Mouse (Mus musculus): ENCODE data around the gene Dkkl1. TPM values are rescaled to one million over a fixed set of nuclear protein-coding genes. Genes with fewer than 3 reads are reported as not detected.

Dkkl1 gene
- polyA plus RNA-seq, 1 experiment, result 0.13 TPM

DNA sequence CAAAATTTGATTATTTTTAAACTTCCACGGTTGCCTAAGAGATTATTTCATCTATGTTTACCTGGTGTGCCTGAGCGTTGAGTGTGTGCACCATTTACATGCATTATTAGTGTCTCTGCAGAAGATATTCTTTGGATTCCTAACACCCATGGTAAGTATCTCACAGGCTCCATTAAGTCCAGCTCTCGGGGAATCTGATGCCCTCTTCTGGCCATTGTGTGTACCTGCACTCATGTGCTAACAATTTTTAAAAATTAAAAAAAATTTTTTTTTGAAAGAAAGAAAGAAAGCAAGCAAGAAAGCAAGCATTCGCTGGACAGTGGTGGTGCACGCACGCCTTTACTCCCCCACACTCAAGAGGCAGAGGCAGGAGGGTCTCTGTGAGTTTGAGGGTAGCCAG, 3.7 kb downstream of the Dkkl1 start:
- TF ChIP-seq GATA1 (IDR thresholded peaks at IDR 0.05; ENCODE audit: low read length), result no peak

- TF ChIP-seq GATA1 (IDR thresholded peaks at IDR 0.05; ENCODE audit: low read length), result no peak
Measured at GRCm38 (mm10) chr7:45204380-45205143, 7.4 kb downstream of the Dkkl1 start, which contains the start of gene Ccdc155. TSS of gene Ccdc155 (minus strand) at chr7:45204892.

DNA sequence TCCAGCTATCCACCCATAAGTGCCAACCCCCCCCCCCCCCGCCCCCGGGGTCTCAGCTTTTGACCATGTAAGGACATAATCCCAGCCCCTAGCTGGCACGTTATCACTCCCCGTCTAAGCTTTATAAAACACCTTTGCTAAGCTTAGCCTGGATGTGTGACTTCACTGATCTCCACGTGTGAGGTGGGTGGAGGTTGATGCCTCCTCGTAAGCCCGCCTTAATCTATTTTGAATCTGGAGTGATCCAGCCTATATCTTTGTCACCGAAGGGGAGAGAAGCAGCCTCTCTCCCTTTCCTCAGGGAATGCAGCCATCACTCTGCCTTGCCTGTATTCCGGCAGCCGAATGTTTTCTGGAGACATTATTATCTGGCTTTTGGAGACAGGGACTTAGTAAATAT, 9.3 kb downstream of the Dkkl1 start:
- TF ChIP-seq GATA1 (IDR thresholded peaks at IDR 0.05; ENCODE audit: low read length), result no peak

DNA sequence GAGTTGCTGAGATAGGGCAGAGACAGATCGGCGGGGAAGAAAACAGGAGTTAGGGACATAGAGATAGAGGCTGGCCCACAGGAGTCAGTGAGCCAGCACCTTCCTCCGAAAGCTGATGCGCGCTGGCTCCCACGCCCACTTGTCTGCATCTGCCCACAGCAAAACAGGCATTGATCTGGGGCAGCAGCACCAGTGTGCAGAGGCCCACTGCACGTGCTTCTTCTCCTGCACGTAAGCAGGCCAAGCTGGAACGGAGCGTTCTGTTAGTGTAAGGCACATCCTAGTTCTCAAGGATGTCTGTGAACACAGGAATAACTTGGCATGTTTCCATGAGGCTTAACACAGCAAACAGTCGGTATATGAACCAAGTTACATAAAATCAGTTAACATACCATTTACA, 13.0 kb downstream of the Dkkl1 start:
- no peak for TF ChIP-seq GATA1 (IDR thresholded peaks at IDR 0.05; ENCODE audit: low read length)

DNA sequence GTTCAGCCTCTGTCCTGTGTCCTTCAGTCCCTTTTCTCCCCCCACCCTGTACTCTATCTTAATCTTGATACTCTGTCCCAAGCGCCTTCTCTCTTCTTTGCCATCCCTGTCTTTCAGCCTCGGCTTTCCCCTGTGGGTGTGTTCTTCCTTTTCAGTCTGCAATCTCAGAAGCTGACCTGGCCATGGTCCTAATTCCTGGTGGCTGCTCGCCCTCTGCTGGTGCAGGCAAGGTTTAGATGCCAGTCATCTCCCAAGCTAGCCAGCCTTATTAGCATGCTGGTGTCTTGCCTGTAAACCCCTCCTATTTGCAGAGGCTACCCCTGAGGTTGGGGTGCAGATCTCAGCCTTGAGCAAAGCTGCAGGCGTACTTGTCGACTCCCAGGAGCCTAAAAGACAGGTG, 13.5 kb downstream of the Dkkl1 start:
- no peak for TF ChIP-seq GATA1 (IDR thresholded peaks at IDR 0.05; ENCODE audit: low read length)

- no peak for TF ChIP-seq GATA1 (IDR thresholded peaks at IDR 0.05; ENCODE audit: low read length)
Measured at GRCm38 (mm10) chr7:45196994-45197393, 15.0 kb downstream of the Dkkl1 start.

DNA sequence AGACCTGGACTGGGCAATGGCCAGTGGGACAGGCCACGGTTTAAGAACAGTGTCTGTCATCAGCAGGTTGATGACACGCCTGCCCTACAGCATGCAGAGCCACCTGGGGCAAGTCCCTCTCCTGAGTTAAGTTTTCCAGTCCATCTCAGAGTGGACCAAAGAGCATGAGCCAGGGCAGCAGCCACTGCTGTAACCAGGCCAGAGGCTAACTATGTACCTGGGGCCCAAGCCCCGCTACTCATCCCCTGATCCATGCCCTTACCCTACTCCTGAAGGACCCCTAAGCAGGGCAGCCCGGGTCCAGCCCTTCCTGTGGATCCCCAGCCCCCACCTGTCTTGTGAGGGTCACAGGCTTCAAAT, 15.8 kb downstream of the Dkkl1 start:
- no peak for TF ChIP-seq GATA1 (IDR thresholded peaks at IDR 0.05; ENCODE audit: low read length)

- TF ChIP-seq GATA1 (IDR thresholded peaks at IDR 0.05; ENCODE audit: low read length), result no peak
Measured at GRCm38 (mm10) chr7:45195341-45196175, 16.4 kb downstream of the Dkkl1 start.

- TF ChIP-seq GATA1 (IDR thresholded peaks at IDR 0.05; ENCODE audit: low read length), result no peak
Measured at GRCm38 (mm10) chr7:45193871-45194785, 17.8 kb downstream of the Dkkl1 start.

GRCm38 (mm10) chr7:45193406-45193805, 18.5 kb downstream of the Dkkl1 start:
- TF ChIP-seq GATA1 (IDR thresholded peaks at IDR 0.05; ENCODE audit: low read length), result no peak

- TF ChIP-seq GATA1 (IDR thresholded peaks at IDR 0.05; ENCODE audit: low read length), result no peak
Measured at GRCm38 (mm10) chr7:45192585-45193310, 19.2 kb downstream of the Dkkl1 start.

DNA sequence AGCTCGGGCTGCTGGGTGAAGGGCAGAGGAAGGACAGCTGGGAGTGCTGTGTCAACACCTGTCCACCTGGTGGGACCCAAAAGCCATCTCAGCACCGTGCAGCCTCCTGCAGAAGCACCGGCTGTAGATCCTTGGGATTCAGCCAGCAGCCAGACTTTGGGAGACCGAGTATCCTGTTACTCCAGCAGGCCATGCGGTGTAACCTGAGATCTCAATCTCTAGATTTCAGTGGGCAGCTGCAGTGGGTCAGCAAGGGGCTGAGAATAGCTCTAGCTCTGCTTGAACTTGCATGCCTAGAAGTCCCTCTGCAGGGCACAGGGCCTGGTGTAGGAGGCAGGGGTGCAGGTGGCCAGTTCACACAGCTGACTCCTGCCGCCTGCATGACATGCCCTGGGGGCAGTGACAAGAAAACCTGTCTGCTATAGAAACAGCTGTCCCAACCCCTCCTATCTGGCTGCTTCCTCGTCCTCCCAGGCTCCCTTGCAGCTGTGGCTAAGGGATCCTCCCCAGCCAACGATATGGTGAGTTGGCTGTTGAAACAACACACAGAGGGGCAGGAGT, 20.1 kb downstream of the Dkkl1 start:
- no peak for TF ChIP-seq GATA1 (IDR thresholded peaks at IDR 0.05; ENCODE audit: low read length)

- no peak for TF ChIP-seq GATA1 (IDR thresholded peaks at IDR 0.05; ENCODE audit: low read length)
Measured at GRCm38 (mm10) chr7:45191161-45191560, 20.8 kb downstream of the Dkkl1 start.

DNA sequence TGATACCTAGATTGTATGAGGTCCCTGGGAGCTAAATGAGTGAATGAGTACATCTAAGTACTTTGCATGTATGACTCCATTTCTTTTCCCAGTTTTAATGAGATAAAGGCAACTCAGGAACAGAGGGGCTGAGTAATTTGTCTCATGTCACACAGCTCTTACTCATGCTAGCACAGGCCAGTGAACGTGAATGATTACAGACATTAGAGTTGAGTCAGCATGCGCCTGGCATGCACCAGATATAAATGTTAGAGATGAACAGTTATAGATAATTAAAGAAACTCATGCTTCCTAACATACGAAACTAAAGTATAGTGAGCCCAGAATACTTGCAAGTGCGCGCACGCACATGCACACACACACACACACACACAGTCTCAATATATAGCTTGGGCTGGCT, 21.8 kb downstream of the Dkkl1 start:
- no peak for TF ChIP-seq GATA1 (IDR thresholded peaks at IDR 0.05; ENCODE audit: low read length)

DNA sequence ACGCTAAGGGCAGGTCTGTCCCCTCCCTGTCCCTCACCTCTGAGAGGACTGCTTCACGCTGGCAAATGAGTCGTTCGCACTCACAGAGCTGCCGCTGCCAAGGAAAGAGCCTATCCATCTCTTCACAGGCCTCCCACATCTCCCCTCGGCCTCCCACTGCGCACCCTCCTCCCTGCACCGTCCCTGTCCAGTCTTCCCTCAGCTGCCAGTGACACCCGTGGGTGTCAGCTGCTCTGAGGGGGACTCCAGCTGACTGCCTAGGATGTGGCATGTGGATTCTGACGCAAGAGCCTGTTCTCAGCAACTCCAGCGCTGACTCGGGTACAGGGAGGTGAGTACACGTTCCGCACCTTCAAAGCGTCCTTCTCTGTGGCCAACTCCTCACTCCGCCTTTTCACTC, 22.3 kb downstream of the Dkkl1 start:
- TF ChIP-seq GATA1 (IDR thresholded peaks at IDR 0.05; ENCODE audit: low read length), result no peak

Measured in G1E-ER4 (cell line).